Mouse (Mus musculus): Measurements from ENCODE around the gene M1ap. TPM values are rescaled to one million over a fixed set of nuclear protein-coding genes. Genes with fewer than 3 reads are reported as not detected.

M1ap gene
- polyA plus RNA-seq, 1 experiment from 2014 or later, result 0.26 TPM

GRCm38 (mm10) chr6:83011255-83011654, 64.6 kb downstream of the M1ap start:
- H3K36me3 ChIP-seq (ENCODE audit: control insufficient read depth, insufficient read depth, low read length), result no peaks in the 10 kb centered on the region
- peaks cover 13% of the 10 kb centered on the region; the same call in 1 of the 2 replicates for H3K4me1 ChIP-seq (ENCODE audit: control insufficient read depth, insufficient read depth, low read length)
- H3K27me3 ChIP-seq (ENCODE audit: control insufficient read depth, insufficient read depth, low read length), result no peaks in the 10 kb centered on the region
- H3K4me2 ChIP-seq (ENCODE audit: low read depth, low read length), result no peak overlapping the region
- no peak overlapping the region for H3K4me3 ChIP-seq (replicated peaks; ENCODE audit: low read length)
- no peak for ATAC-seq (ENCODE audit: insufficient read depth, low FRiP score)
- H3K9me3 ChIP-seq (replicated peaks; ENCODE audit: control insufficient read depth, low read length), result no peaks in the 10 kb centered on the region
- 72% methylated on average over 7 of the region's 7 CpGs for WGBS
- H3K27ac ChIP-seq (ENCODE audit: low read length), result no peak overlapping the region
- no peak overlapping the region for H3K9ac ChIP-seq (ENCODE audit: low read length)

- no peaks in the 10 kb centered on the region for H3K9me3 ChIP-seq (replicated peaks; ENCODE audit: control insufficient read depth, low read length)
- H3K4me2 ChIP-seq (ENCODE audit: low read depth, low read length), result no peak overlapping the region
- WGBS, result 67% methylated on average over 6 of the region's 6 CpGs
- H3K4me1 ChIP-seq (ENCODE audit: control insufficient read depth, insufficient read depth, low read length), result peaks cover 13% of the 10 kb centered on the region; the same call in 1 of the 2 replicates
- no peak for ATAC-seq (ENCODE audit: insufficient read depth, low FRiP score)
- H3K36me3 ChIP-seq (ENCODE audit: control insufficient read depth, insufficient read depth, low read length), result no peaks in the 10 kb centered on the region
- H3K9ac ChIP-seq (ENCODE audit: low read length), result no peak overlapping the region
- H3K27me3 ChIP-seq (ENCODE audit: control insufficient read depth, insufficient read depth, low read length), result no peaks in the 10 kb centered on the region
- H3K27ac ChIP-seq (ENCODE audit: low read length), result no peak overlapping the region
- H3K4me3 ChIP-seq (replicated peaks; ENCODE audit: low read length), result no peak overlapping the region
Observed at GRCm38 (mm10) chr6:83011756-83012155, 65.1 kb downstream of the M1ap start.

GRCm38 (mm10) chr6:83013444-83013843, 66.7 kb downstream of the M1ap start:
- 71% methylated on average over 5 of the region's 5 CpGs for WGBS
- H3K36me3 ChIP-seq (ENCODE audit: control insufficient read depth, insufficient read depth, low read length), result no peaks in the 10 kb centered on the region
- no peak for ATAC-seq (ENCODE audit: insufficient read depth, low FRiP score)

GRCm38 (mm10) chr6:83014482-83015466, 68.1 kb downstream of the M1ap start:
- ATAC-seq (ENCODE audit: insufficient read depth, low FRiP score), result peak; percentile 71
- no peaks in the 10 kb centered on the region for H3K27me3 ChIP-seq (ENCODE audit: control insufficient read depth, insufficient read depth, low read length)
- H3K4me1 ChIP-seq (ENCODE audit: control insufficient read depth, insufficient read depth, low read length), result peaks cover 13% of the 10 kb centered on the region; the same call in 1 of the 2 replicates
- H3K4me3 ChIP-seq (replicated peaks; ENCODE audit: low read length), result no peak overlapping the region
- no peaks in the 10 kb centered on the region for H3K9me3 ChIP-seq (replicated peaks; ENCODE audit: control insufficient read depth, low read length)
- no peak overlapping the region for H3K9ac ChIP-seq (ENCODE audit: low read length)
- no peaks in the 10 kb centered on the region for H3K36me3 ChIP-seq (ENCODE audit: control insufficient read depth, insufficient read depth, low read length)
- no peak overlapping the region for H3K27ac ChIP-seq (ENCODE audit: low read length)
- 56% methylated on average over 12 of the region's 12 CpGs for WGBS
- H3K4me2 ChIP-seq (ENCODE audit: low read depth, low read length), result no peak overlapping the region

More at GRCm38 (mm10) chr6:83013444-83013843, 66.7 kb downstream of the M1ap start:
- Histone ChIP-seq H3K27me3 (ENCODE audit: control insufficient read depth, insufficient read depth, low read length) (no peaks in the 10 kb centered on the region), H3K27ac (ENCODE audit: low read length) (no peak overlapping the region), H3K4me1 (ENCODE audit: control insufficient read depth, insufficient read depth, low read length) (peaks cover 13% of the 10 kb centered on the region; the same call in 1 of the 2 replicates), H3K9me3 (replicated peaks; ENCODE audit: control insufficient read depth, low read length) (no peaks in the 10 kb centered on the region), H3K4me2 (ENCODE audit: low read depth, low read length) (no peak overlapping the region), H3K9ac (ENCODE audit: low read length) (no peak overlapping the region), H3K4me3 (replicated peaks; ENCODE audit: low read length) (no peak overlapping the region)

- Histone ChIP-seq H3K36me3 (ENCODE audit: control insufficient read depth, insufficient read depth, low read length) (no peaks in the 10 kb centered on the region), H3K4me2 (ENCODE audit: low read depth, low read length) (no peak overlapping the region), H3K27ac (ENCODE audit: low read length) (no peak overlapping the region), H3K9me3 (replicated peaks; ENCODE audit: control insufficient read depth, low read length) (no peaks in the 10 kb centered on the region), H3K9ac (ENCODE audit: low read length) (no peak overlapping the region), H3K27me3 (ENCODE audit: control insufficient read depth, insufficient read depth, low read length) (no peaks in the 10 kb centered on the region), H3K4me1 (ENCODE audit: control insufficient read depth, insufficient read depth, low read length) (peaks cover 7% of the 10 kb centered on the region; the same call in 1 of the 2 replicates), H3K4me3 (replicated peaks; ENCODE audit: low read length) (no peak overlapping the region)
- no peak for ATAC-seq (ENCODE audit: insufficient read depth, low FRiP score)
- 78% methylated on average over 2 of the region's 2 CpGs for WGBS
Observed at GRCm38 (mm10) chr6:83015749-83016148, 69.0 kb downstream of the M1ap start.

GRCm38 (mm10) chr6:83017190-83017589, 70.5 kb downstream of the M1ap start:
- 52% methylated on average over 3 of the region's 3 CpGs for WGBS
- no peak for ATAC-seq (ENCODE audit: insufficient read depth, low FRiP score)
- Histone ChIP-seq H3K27ac (ENCODE audit: low read length) (no peak overlapping the region), H3K9ac (ENCODE audit: low read length) (no peak overlapping the region), H3K4me1 (ENCODE audit: control insufficient read depth, insufficient read depth, low read length) (peaks cover 7% of the 10 kb centered on the region; the same call in 1 of the 2 replicates), H3K4me2 (ENCODE audit: low read depth, low read length) (no peak overlapping the region), H3K9me3 (replicated peaks; ENCODE audit: control insufficient read depth, low read length) (no peaks in the 10 kb centered on the region), H3K36me3 (ENCODE audit: control insufficient read depth, insufficient read depth, low read length) (no peaks in the 10 kb centered on the region), H3K4me3 (replicated peaks; ENCODE audit: low read length) (no peak overlapping the region), H3K27me3 (ENCODE audit: control insufficient read depth, insufficient read depth, low read length) (no peaks in the 10 kb centered on the region)

GRCm38 (mm10) chr6:83019044-83019443, 72.3 kb downstream of the M1ap start:
- Histone ChIP-seq H3K4me2 (ENCODE audit: low read depth, low read length) (no peak overlapping the region), H3K4me1 (ENCODE audit: control insufficient read depth, insufficient read depth, low read length) (peaks cover 7% of the 10 kb centered on the region; the same call in 1 of the 2 replicates), H3K4me3 (replicated peaks; ENCODE audit: low read length) (no peak overlapping the region), H3K27ac (ENCODE audit: low read length) (no peak overlapping the region), H3K9me3 (replicated peaks; ENCODE audit: control insufficient read depth, low read length) (no peaks in the 10 kb centered on the region), H3K27me3 (ENCODE audit: control insufficient read depth, insufficient read depth, low read length) (no peaks in the 10 kb centered on the region), H3K9ac (ENCODE audit: low read length) (no peak overlapping the region), H3K36me3 (ENCODE audit: control insufficient read depth, insufficient read depth, low read length) (no peaks in the 10 kb centered on the region)
- no peak for ATAC-seq (ENCODE audit: insufficient read depth, low FRiP score)
- 65% methylated on average over 3 of the region's 3 CpGs for WGBS

GRCm38 (mm10) chr6:83020121-83020520, 73.4 kb downstream of the M1ap start:
- no peaks in the 10 kb centered on the region for H3K36me3 ChIP-seq (ENCODE audit: control insufficient read depth, insufficient read depth, low read length)
- H3K4me1 ChIP-seq (ENCODE audit: control insufficient read depth, insufficient read depth, low read length), result no peaks in the 10 kb centered on the region; the same call in 1 of the 2 replicates
- no peak for ATAC-seq (ENCODE audit: insufficient read depth, low FRiP score)
- H3K4me2 ChIP-seq (ENCODE audit: low read depth, low read length), result no peak overlapping the region
- no peak overlapping the region for H3K9ac ChIP-seq (ENCODE audit: low read length)
- H3K9me3 ChIP-seq (replicated peaks; ENCODE audit: control insufficient read depth, low read length), result no peaks in the 10 kb centered on the region
- H3K4me3 ChIP-seq (replicated peaks; ENCODE audit: low read length), result no peak overlapping the region
- 88% methylated on average over 6 of the region's 6 CpGs for WGBS
- H3K27ac ChIP-seq (ENCODE audit: low read length), result no peak overlapping the region
- no peaks in the 10 kb centered on the region for H3K27me3 ChIP-seq (ENCODE audit: control insufficient read depth, insufficient read depth, low read length)

GRCm38 (mm10) chr6:83020836-83021593, 74.3 kb downstream of the M1ap start:
- Histone ChIP-seq H3K9ac (ENCODE audit: low read length) (no peak overlapping the region), H3K27me3 (ENCODE audit: control insufficient read depth, insufficient read depth, low read length) (no peaks in the 10 kb centered on the region), H3K4me2 (ENCODE audit: low read depth, low read length) (no peak overlapping the region), H3K9me3 (replicated peaks; ENCODE audit: control insufficient read depth, low read length) (no peaks in the 10 kb centered on the region), H3K4me3 (replicated peaks; ENCODE audit: low read length) (no peak overlapping the region), H3K36me3 (ENCODE audit: control insufficient read depth, insufficient read depth, low read length) (no peaks in the 10 kb centered on the region), H3K27ac (ENCODE audit: low read length) (no peak overlapping the region), H3K4me1 (ENCODE audit: control insufficient read depth, insufficient read depth, low read length) (no peaks in the 10 kb centered on the region)
- 79% methylated on average over 4 of the region's 4 CpGs for WGBS
- ATAC-seq (ENCODE audit: insufficient read depth, low FRiP score), result no peak

Data from stomach, embryonic 16.5 days (tissue).